25 mouse cellular contexts compared by ENCODE assay signal in the genomic region with DNA sequence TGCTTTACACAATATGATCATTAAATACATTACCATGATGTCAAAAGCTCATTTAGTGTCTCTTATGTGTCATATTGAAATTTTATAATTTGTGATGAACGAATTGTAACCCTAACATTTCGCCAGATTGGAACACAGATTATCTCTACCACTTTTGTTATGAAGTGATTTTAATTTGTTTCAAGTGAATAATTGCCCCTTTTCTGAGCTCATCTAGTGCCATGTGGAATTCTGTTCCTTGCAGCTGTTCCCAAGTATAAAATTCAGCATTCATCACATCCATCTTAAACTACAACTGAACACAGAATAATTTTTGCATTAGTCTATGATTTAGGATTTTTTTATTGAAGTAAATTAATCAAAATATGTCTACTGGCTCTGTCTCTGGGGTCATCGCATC.
"Had no signal": no experiment of that assay in that cellular context is flagged by ENCODE, and none has a peak within 500 bp of the region (broad histone marks: within the 10 kb centered on the region; RNA-seq: fewer than 3 reads in every experiment).

No protein-coding gene starts in this region.

- H3K4me3 ChIP-seq: heart, adult 2 months; heart, embryonic 13.5 days; heart, embryonic 15.5 days; hindbrain, embryonic 13.5 days; hindbrain, embryonic 15.5 days; kidney, embryonic 15.5 days; limb, embryonic 13.5 days; limb, embryonic 15.5 days; liver, embryonic 12.5 days had no signal

- H3K27me3 ChIP-seq: heart, embryonic 13.5 days; heart, embryonic 15.5 days; hindbrain, embryonic 13.5 days; hindbrain, embryonic 15.5 days; kidney, embryonic 15.5 days; limb, embryonic 13.5 days; limb, embryonic 15.5 days; liver, embryonic 12.5 days had no signal

- H3K4me1 ChIP-seq: heart, embryonic 13.5 days; heart, embryonic 15.5 days; kidney, embryonic 15.5 days; limb, embryonic 13.5 days; limb, embryonic 15.5 days; liver, embryonic 12.5 days had no signal

- H3K36me3 ChIP-seq: heart, embryonic 13.5 days; heart, embryonic 15.5 days; hindbrain, embryonic 13.5 days; hindbrain, embryonic 15.5 days; kidney, embryonic 15.5 days; limb, embryonic 13.5 days; limb, embryonic 15.5 days; liver, embryonic 12.5 days had no signal

- ATAC-seq: hindbrain, postnatal 0 days; intestine, embryonic 16.5 days; liver, embryonic 12.5 days had no signal

- H3K4me2 ChIP-seq: heart, embryonic 11.5 days; heart, embryonic 13.5 days; heart, embryonic 15.5 days; hindbrain, embryonic 13.5 days; hindbrain, embryonic 15.5 days; kidney, embryonic 15.5 days; limb, embryonic 13.5 days; limb, embryonic 15.5 days; liver, embryonic 12.5 days had no signal

- H3K27ac ChIP-seq: heart, adult 2 months; heart, embryonic 13.5 days; heart, embryonic 15.5 days; hindbrain, embryonic 13.5 days; hindbrain, embryonic 15.5 days; hindbrain, postnatal 0 days; kidney, embryonic 15.5 days; kidney, postnatal 0 days; limb, embryonic 13.5 days; limb, embryonic 15.5 days; liver, embryonic 12.5 days; liver, embryonic 14.5 days had no signal

- H3K9ac ChIP-seq: heart, embryonic 13.5 days; heart, embryonic 15.5 days; hindbrain, embryonic 13.5 days; hindbrain, embryonic 15.5 days; kidney, embryonic 15.5 days; limb, embryonic 13.5 days; limb, embryonic 15.5 days; liver, embryonic 12.5 days; liver, embryonic 14.5 days had no signal

- DNase-seq: gastrocnemius, postnatal 14 days; gastrocnemius, postnatal 36 days; heart, adult 11 months; heart, adult 2 months; heart, postnatal 14 days; heart, postnatal 36 days; kidney, adult 11 months; kidney, adult 2 months; kidney, adult 9 months; kidney, postnatal 14 days; kidney, postnatal 36 days; left cerebral cortex, postnatal 4 days had no signal

- H3K9me3 ChIP-seq: heart, embryonic 13.5 days; heart, embryonic 15.5 days; hindbrain, embryonic 13.5 days; hindbrain, embryonic 15.5 days; kidney, embryonic 15.5 days; limb, embryonic 13.5 days; limb, embryonic 15.5 days; liver, embryonic 12.5 days had no signal
